Mouse (Mus musculus): ENCODE results near the gene Olfr766-ps1. TPM values are rescaled to one million over a fixed set of nuclear protein-coding genes. Genes with fewer than 3 reads are reported as not detected.
"Not testable (repeated sequence)": the region's sequence is repeated elsewhere in the genome, so short reads cannot be mapped to it uniquely, and the experiment has no call there.

Olfr766-ps1 gene
- not detected in 2 replicates for polyA plus RNA-seq (2012; rRNA removed)

GRCm38 (mm10) chr10:129068877-129069276, at the start of gene Olfr766-ps1:
Gene Olfr766-ps1 (minus strand): TSS chr10:129068977.
- no peak for DNase-seq (ENCODE audit: extremely low spot score in 1 of 2, low spot score in 1 of 2)

GRCm38 (mm10) chr10:129117761-129118160, 49.0 kb upstream of the Olfr766-ps1 start, which contains the start of gene Olfr769:
Gene Olfr769 (minus strand): TSS chr10:129117861.
- DNase-seq (ENCODE audit: extremely low spot score in 1 of 2, low spot score in 1 of 2): no peak

GRCm38 (mm10) chr10:129115146-129115545, 46.4 kb upstream of the Olfr766-ps1 start:
- no peak for DNase-seq (ENCODE audit: extremely low spot score in 1 of 2, low spot score in 1 of 2)

GRCm38 (mm10) chr10:129101231-129101630, 32.5 kb upstream of the Olfr766-ps1 start:
- DNase-seq (ENCODE audit: extremely low spot score in 1 of 2, low spot score in 1 of 2): no peak

GRCm38 (mm10) chr10:129099275-129099674, 30.5 kb upstream of the Olfr766-ps1 start, which contains the start of gene Olfr768:
Gene Olfr768 (minus strand): TSS chr10:129099375.
- DNase-seq (ENCODE audit: extremely low spot score in 1 of 2, low spot score in 1 of 2): no peak

GRCm38 (mm10) chr10:129082810-129083209, 14.0 kb upstream of the Olfr766-ps1 start, which contains the start of gene Olfr767:
Gene Olfr767 (minus strand): TSS chr10:129082910.
- not testable (repeated sequence) for DNase-seq (ENCODE audit: extremely low spot score in 1 of 2, low spot score in 1 of 2)

- DNase-seq (ENCODE audit: extremely low spot score in 1 of 2, low spot score in 1 of 2): not testable (repeated sequence)
These were observed 18.9 kb downstream of the Olfr766-ps1 start, which contains the start of gene Olfr765 for GRCm38 (mm10) chr10:129049898-129050297. Gene Olfr765 (minus strand): TSS chr10:129049998.

GRCm38 (mm10) chr10:129039796-129040195, 29.0 kb downstream of the Olfr766-ps1 start, which contains the start of gene Olfr764-ps1:
Gene Olfr764-ps1 (minus strand): TSS chr10:129039896.
- DNase-seq (ENCODE audit: extremely low spot score in 1 of 2, low spot score in 1 of 2): no peak

GRCm38 (mm10) chr10:129028343-129028742, 40.4 kb downstream of the Olfr766-ps1 start:
- no peak for DNase-seq (ENCODE audit: extremely low spot score in 1 of 2, low spot score in 1 of 2)

- peak in 1 of 2 experiments; percentile 74 for DNase-seq (ENCODE audit: extremely low spot score in 1 of 2, low spot score in 1 of 2)
These were observed 42.6 kb downstream of the Olfr766-ps1 start for GRCm38 (mm10) chr10:129026018-129026662.

- no peak for DNase-seq (ENCODE audit: extremely low spot score in 1 of 2, low spot score in 1 of 2)
These were observed 45.5 kb downstream of the Olfr766-ps1 start for GRCm38 (mm10) chr10:129023319-129023718.

GRCm38 (mm10) chr10:129014477-129014876, 54.3 kb downstream of the Olfr766-ps1 start:
- no peak for DNase-seq (ENCODE audit: extremely low spot score in 1 of 2, low spot score in 1 of 2)

Other genes starting within 250 kb of the Olfr766-ps1 start
- 15.3 and 17.3 TPM in 2 replicates for gene Ormdl2, start 247.3 kb downstream of the Olfr766-ps1 start, polyA plus RNA-seq (2012; rRNA removed)
- 17.0 and 17.2 TPM in 2 replicates for gene Gdf11, start 177.3 kb downstream of the Olfr766-ps1 start, polyA plus RNA-seq (2012; rRNA removed)
- gene Cd63, start 168.0 kb downstream of the Olfr766-ps1 start, polyA plus RNA-seq (2012; rRNA removed): 82.7 and 95.6 TPM in 2 replicates
- 12.3 and 15.7 TPM in 2 replicates for gene Rdh5, start 146.1 kb downstream of the Olfr766-ps1 start, polyA plus RNA-seq (2012; rRNA removed)
- gene Bloc1s1, start 144.9 kb downstream of the Olfr766-ps1 start, polyA plus RNA-seq (2012; rRNA removed): 233 and 273 TPM in 2 replicates
- gene Itga7, start 135.2 kb downstream of the Olfr766-ps1 start, polyA plus RNA-seq (2012; rRNA removed): 23.4 and 26.8 TPM in 2 replicates
- not detected in 2 replicates for gene Mettl7b, start 108.0 kb downstream of the Olfr766-ps1 start, polyA plus RNA-seq (2012; rRNA removed)
- not detected in 2 replicates for gene Olfr9, start 79.5 kb downstream of the Olfr766-ps1 start, polyA plus RNA-seq (2012; rRNA removed)
- gene Olfr763, start 58.2 kb downstream of the Olfr766-ps1 start, polyA plus RNA-seq (2012; rRNA removed): 0.04 TPM in 1 of 2 replicates, not detected in the other
- not detected in 2 replicates for gene Olfr764-ps1, start 29.1 kb downstream of the Olfr766-ps1 start, polyA plus RNA-seq (2012; rRNA removed)
- not detected in 2 replicates for gene Olfr765, start 19.0 kb downstream of the Olfr766-ps1 start, polyA plus RNA-seq (2012; rRNA removed)
- gene Olfr767, start 13.9 kb upstream of the Olfr766-ps1 start, polyA plus RNA-seq (2012; rRNA removed): not detected in 2 replicates
- gene Olfr768, start 30.4 kb upstream of the Olfr766-ps1 start, polyA plus RNA-seq (2012; rRNA removed): not detected in 2 replicates
- not detected in 2 replicates for gene Olfr769, start 48.9 kb upstream of the Olfr766-ps1 start, polyA plus RNA-seq (2012; rRNA removed)
- gene Olfr770, start 70.0 kb upstream of the Olfr766-ps1 start, polyA plus RNA-seq (2012; rRNA removed): not detected in 2 replicates
- not detected in 2 replicates for gene Olfr771, start 95.8 kb upstream of the Olfr766-ps1 start, polyA plus RNA-seq (2012; rRNA removed)
- not detected in 2 replicates for gene Olfr772, start 108.9 kb upstream of the Olfr766-ps1 start, polyA plus RNA-seq (2012; rRNA removed)
- not detected in 2 replicates for gene Olfr773, start 118.4 kb upstream of the Olfr766-ps1 start, polyA plus RNA-seq (2012; rRNA removed)
- gene Olfr774, start 167.2 kb upstream of the Olfr766-ps1 start, polyA plus RNA-seq (2012; rRNA removed): not detected in 2 replicates
- 0.04 TPM in 1 of 2 replicates, not detected in the other for gene Olfr775, start 179.4 kb upstream of the Olfr766-ps1 start, polyA plus RNA-seq (2012; rRNA removed)
- not detected in 2 replicates for gene Olfr776, start 190.2 kb upstream of the Olfr766-ps1 start, polyA plus RNA-seq (2012; rRNA removed)
- not detected in 2 replicates for gene Olfr777, start 202.5 kb upstream of the Olfr766-ps1 start, polyA plus RNA-seq (2012; rRNA removed)
- not detected in 2 replicates for gene Olfr780, start 249.1 kb upstream of the Olfr766-ps1 start, polyA plus RNA-seq (2012; rRNA removed)

All from frontal cortex, adult 2 months (tissue).